20 mouse cellular contexts compared by ENCODE assay signal in the genomic region with DNA sequence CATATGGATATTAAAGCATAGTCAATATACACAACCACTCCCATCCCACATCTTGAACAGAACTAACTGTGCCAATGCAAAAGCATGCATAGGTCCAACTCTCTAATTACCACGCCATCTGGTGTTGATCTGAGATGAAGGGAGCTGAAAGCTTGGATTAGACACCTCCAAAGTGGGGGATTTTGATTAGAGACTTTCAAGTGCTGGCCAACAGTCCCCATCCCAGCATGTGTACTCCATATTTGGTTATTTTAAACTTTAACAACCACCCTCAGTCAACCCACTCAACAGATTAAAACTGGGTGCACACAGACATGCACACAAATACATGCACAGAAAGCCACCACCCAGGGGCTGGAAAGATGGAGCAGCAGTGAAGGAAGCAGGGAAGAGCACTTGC.
A peak's percentile ranks its signal among the peaks of the same experiment; 100 is the strongest.
DNase-seq lines count a peak whose midpoint lies in the region; ATAC-seq and TF ChIP-seq lines count a peak whose summit lies in the region.
"Had no signal": no experiment of that assay in that cellular context is flagged by ENCODE, and none has a peak within 500 bp of the region (broad histone marks: within the 10 kb centered on the region; RNA-seq: fewer than 3 reads in every experiment).

No protein-coding gene starts in this region.

- 72% methylated on average over 1 of the region's 1 CpGs for WGBS in embryonic facial prominence, embryonic 14.5 days
- WGBS in embryonic facial prominence, embryonic 10.5 days, result 74% methylated on average over 1 of the region's 1 CpGs

- H3K9me3 ChIP-seq in embryonic facial prominence, embryonic 14.5 days (ENCODE audit: control insufficient read depth, low read length), result no peaks in the 10 kb centered on the region
- no peaks in the 10 kb centered on the region for H3K9me3 ChIP-seq in embryonic facial prominence, embryonic 10.5 days
- H3K9me3 ChIP-seq in CH12.LX (replicated peaks; ENCODE audit: low read length), result no peaks in the 10 kb centered on the region
- H3K9me3 ChIP-seq: embryonic facial prominence, embryonic 13.5 days; heart, embryonic 15.5 days; lung, embryonic 15.5 days; midbrain, embryonic 10.5 days had no signal

- H3K9ac ChIP-seq in embryonic facial prominence, embryonic 14.5 days (ENCODE audit: low read depth, low read length), result no peak overlapping the region
- no peak overlapping the region for H3K9ac ChIP-seq in CH12.LX (ENCODE audit: insufficient read depth, low read depth)
- H3K9ac ChIP-seq: embryonic facial prominence, embryonic 13.5 days; heart, embryonic 15.5 days; liver, embryonic 14.5 days; lung, embryonic 15.5 days had no signal

- no peak for TF ChIP-seq EP300 in CH12.LX (IDR thresholded peaks at IDR 0.05; ENCODE audit: low read length)

- 0 out of 2 replicates have a peak, but pooled peaks cover 6% of the 10 kb centered on the region for H3K4me1 ChIP-seq in embryonic facial prominence, embryonic 14.5 days (ENCODE audit: control insufficient read depth, insufficient read depth, low read length)
- peaks cover 16% of the 10 kb centered on the region for H3K4me1 ChIP-seq in embryonic facial prominence, embryonic 10.5 days
- H3K4me1 ChIP-seq in CH12.LX (ENCODE audit: control insufficient read depth in 1 of 2, insufficient read depth in 2 of 2), result 0 out of 4 replicates have a peak, but pooled peaks cover 0 to under 1% of the 10 kb centered on the region in 2 experiments
- H3K4me1 ChIP-seq: heart, embryonic 15.5 days; lung, embryonic 15.5 days had no signal

- no peak for ATAC-seq in embryonic facial prominence, embryonic 14.5 days (ENCODE audit: low read depth)
- ATAC-seq: hindbrain, embryonic 16.5 days; intestine, embryonic 16.5 days had no signal

- in situ Hi-C loops in CH12.LX (cut with MboI; ENCODE audit: low pct_ligation_motif_present, low pct_unique_long_range_greater_than_20kb, low sequenced_read_pairs), result no loop called here

- no peaks in the 10 kb centered on the region for H3K36me3 ChIP-seq in embryonic facial prominence, embryonic 14.5 days (ENCODE audit: control insufficient read depth, insufficient read depth, low read length)
- no peaks in the 10 kb centered on the region for H3K36me3 ChIP-seq in embryonic facial prominence, embryonic 10.5 days (replicated peaks)
- H3K36me3 ChIP-seq in CH12.LX (replicated peaks in 1 of 2; ENCODE audit: control insufficient read depth in 1 of 2, insufficient read depth in 1 of 2, low read length in 1 of 2), result no peaks in the 10 kb centered on the region
- H3K36me3 ChIP-seq: embryonic facial prominence, embryonic 13.5 days; heart, embryonic 15.5 days; lung, embryonic 15.5 days; midbrain, embryonic 10.5 days had no signal

- H3K79me2 ChIP-seq in CH12.LX (replicated peaks; ENCODE audit: control insufficient read depth, extremely low read depth, insufficient read depth, poor library complexity, severe bottlenecking), result no peaks in the 10 kb centered on the region

- TF ChIP-seq POLR2A in CH12.LX (IDR thresholded peaks at IDR 0.05; ENCODE audit: low read depth, low read length), result no peak

- no peak overlapping the region for H3K4me2 ChIP-seq in embryonic facial prominence, embryonic 14.5 days (ENCODE audit: low read depth, low read length)
- H3K4me2 ChIP-seq in CH12.LX (ENCODE audit: insufficient read depth, low read depth, poor library complexity, severe bottlenecking), result no peak overlapping the region
- H3K4me2 ChIP-seq: embryonic facial prominence, embryonic 13.5 days; heart, embryonic 15.5 days; lung, embryonic 15.5 days had no signal

- DNase-seq in embryonic facial prominence, embryonic 14.5 days (ENCODE audit: low spot score), result peak; percentile 35
- no peak for DNase-seq in embryonic facial prominence, embryonic 10.5 days (ENCODE audit: low spot score)
- DNase-seq in frontal cortex, postnatal 36 days (ENCODE audit: low spot score in 2 of 2), result peak; percentile 9 to 26
- DNase-seq in frontal cortex, postnatal 10 days (ENCODE audit: low spot score in 2 of 2), result no peak
- no peak for DNase-seq in CH12.LX (ENCODE audit: extremely low read depth)
- DNase-seq in layer of hippocampus, adult 9-11 months, result peak; percentile 87
- DNase-seq in embryo, embryonic 10 days (ENCODE audit: low spot score), result no peak
- DNase-seq: adrenal gland, postnatal 25 days; cerebellum, adult 8-10 months; gastrocnemius, postnatal 14 days; kidney, postnatal 36 days; thymus, postnatal 14 days had no signal

- dilution Hi-C loops in CH12.LX (cut with MboI; ENCODE audit: extremely low pct_ligation_motif_present, extremely low pct_unique_long_range_greater_than_20kb, low sequenced_read_pairs), result no loop called here

- no peak overlapping the region for H3K27ac ChIP-seq in embryonic facial prominence, embryonic 14.5 days (replicated peaks; ENCODE audit: low read depth, low read length)
- H3K27ac ChIP-seq in embryonic facial prominence, embryonic 10.5 days (replicated peaks), result no peak overlapping the region
- no peak overlapping the region for H3K27ac ChIP-seq in CH12.LX (ENCODE audit: insufficient read depth, low read depth)
- H3K27ac ChIP-seq: embryonic facial prominence, embryonic 13.5 days; heart, embryonic 15.5 days; liver, embryonic 14.5 days; lung, embryonic 15.5 days; macrophage; midbrain, embryonic 10.5 days had no signal

- TF ChIP-seq CTCF in CH12.LX (conservative IDR thresholded peaks at IDR 0.05 in 1 of 2, IDR thresholded peaks at IDR 0.05 in 1 of 2; ENCODE audit: low read depth in 2 of 2, low read length in 2 of 2), result peak in 1 of 2 experiments; percentile 16; a peak in 1 of 4 replicates

- no peaks in the 10 kb centered on the region for H3K27me3 ChIP-seq in embryonic facial prominence, embryonic 14.5 days (replicated peaks; ENCODE audit: control insufficient read depth, insufficient read depth, low read length)
- H3K27me3 ChIP-seq in embryonic facial prominence, embryonic 10.5 days (replicated peaks; ENCODE audit: low read depth, poor library complexity, severe bottlenecking), result no peaks in the 10 kb centered on the region
- no peaks in the 10 kb centered on the region for H3K27me3 ChIP-seq in CH12.LX (replicated peaks)
- H3K27me3 ChIP-seq: embryonic facial prominence, embryonic 13.5 days; heart, embryonic 15.5 days; lung, embryonic 15.5 days had no signal

- no peak overlapping the region for H3K4me3 ChIP-seq in embryonic facial prominence, embryonic 14.5 days (ENCODE audit: low read depth, low read length)
- no peak overlapping the region for H3K4me3 ChIP-seq in embryonic facial prominence, embryonic 10.5 days
- H3K4me3 ChIP-seq in CH12.LX (replicated peaks in 1 of 3; ENCODE audit: low read depth in 2 of 3, low read length in 2 of 3, poor library complexity in 1 of 3), result no peak overlapping the region
- H3K4me3 ChIP-seq: embryonic facial prominence, embryonic 13.5 days; heart, embryonic 15.5 days; lung, embryonic 15.5 days; midbrain, embryonic 10.5 days had no signal

- peak; percentile 9 for TF ChIP-seq RAD21 in CH12.LX (IDR thresholded peaks at IDR 0.05; ENCODE audit: low read depth, low read length)

TF ChIP-seq in CH12.LX, 34 proteins besides CTCF, POLR2A, EP300 and RAD21:
- peak; percentile 26; the same call in 1 of the 2 replicates for TF ChIP-seq SMC3 (IDR thresholded peaks at IDR 0.05; ENCODE audit: low read depth, low read length)
- no peak for TF ChIP-seq MAZ (IDR thresholded peaks at IDR 0.05; ENCODE audit: low read depth, low read length)

Comparison
In these comparisons a context has a peak if more than half of its experiments do, and no peak if none do; other contexts are left out.
1. DNase-seq: peak in embryonic facial prominence, embryonic 14.5 days (single experiment), frontal cortex, postnatal 36 days (2 of 2) and layer of hippocampus, adult 9-11 months (single experiment); none in embryonic facial prominence, embryonic 10.5 days (single experiment), frontal cortex, postnatal 10 days (0 of 2), CH12.LX (single experiment) and embryo, embryonic 10 days (single experiment).